Mouse (Mus musculus) lung, embryonic 16.5 days (tissue): Measurements from ENCODE around the gene Myh4. TPM values are rescaled to one million over a fixed set of nuclear protein-coding genes. Genes with fewer than 3 reads are reported as not detected.

Experiments
- ATAC-seq: fragments of 200-750 bp; cut with Nextera tagmentation; 2 replicates; pipeline ENCODE4 v1.8.0; 2017; ENCODE audit warnings: low read depth, mild to moderate bottlenecking, moderate library complexity
- H3K27ac ChIP-seq: fragments of 300-500 bp; sonication (generic); 2 replicates; pipeline ENCODE4 v1.5.1; 2014; ENCODE audit warnings: mild to moderate bottlenecking, control low read depth, low read length
- H3K27me3 ChIP-seq: fragments of 300-500 bp; sonication (generic); 2 replicates; pipeline ENCODE4 v1.6.1; 2014; ENCODE audit warnings: low read depth, low read length, mixed read lengths; ENCODE audit not compliant: control insufficient read depth, insufficient read depth
- H3K36me3 ChIP-seq: fragments of 300-500 bp; sonication (generic); 2 replicates; pipeline ENCODE4 v1.6.1; 2014; ENCODE audit warnings: low read length; ENCODE audit not compliant: control insufficient read depth, insufficient read depth
- H3K4me1 ChIP-seq: fragments of 300-500 bp; sonication (generic); replicated peaks from 2 replicates; pipeline ENCODE4 v1.6.1; 2014; ENCODE audit warnings: low read length, mixed read lengths; ENCODE audit not compliant: control insufficient read depth, insufficient read depth
- H3K4me2 ChIP-seq: fragments of 300-500 bp; sonication (generic); 2 replicates; pipeline ENCODE4 v1.6.1; 2014; ENCODE audit warnings: low read depth, low read length, control low read depth
- H3K4me3 ChIP-seq: fragments of 300-500 bp; sonication (generic); 2 replicates; pipeline ENCODE4 v1.5.1; 2014; ENCODE audit warnings: mild to moderate bottlenecking, low read length, control low read depth
- H3K9ac ChIP-seq: fragments of 300-500 bp; sonication (generic); 2 replicates; pipeline ENCODE4 v1.6.1; 2014; ENCODE audit warnings: low read length, control low read depth
- H3K9me3 ChIP-seq: fragments of 300-500 bp; sonication (generic); 2 replicates; pipeline ENCODE4 v1.6.1; 2016; ENCODE audit warnings: low read length; ENCODE audit not compliant: control insufficient read depth
- WGBS: fragments of 180-500 bp; shearing (Covaris S2); extraction: QIAGEN DNeasy Blood & Tissue Kit; methylation state at CpG from one replicate; pipeline ENCODE4 v1.1.7; 2014; 5-methylcytosine and 5-hydroxymethylcytosine counted together
- polyA plus RNA-seq: library from polyadenylated mRNA; unstranded; fragments of >200 nt; fragmentation: Nextera tagmentation; extraction: Ambion mirVana; gene quantifications from 2 replicates; pipeline ENCODE4 v1.2.1, GENCODE M21; 2015

The Myh4 gene
- polyA plus RNA-seq, 1 experiment from 2014 or later = not detected

- Histone ChIP-seq H3K36me3 (no peaks in the 10 kb centered on the region), H3K9ac (no peak overlapping the region), H3K9me3 (no peaks in the 10 kb centered on the region), H3K27ac (no peak overlapping the region), H3K27me3 (no peaks in the 10 kb centered on the region), H3K4me1 (no peaks in the 10 kb centered on the region), H3K4me3 (no peak overlapping the region), H3K4me2 (no peak overlapping the region)
- 67% methylated on average over 5 of the region's 5 CpGs for WGBS
- ATAC-seq = no peak
Measured at GRCm38 (mm10) chr11:67229166-67229565, 8.7 kb upstream of the Myh4 start.

- no peak for ATAC-seq
Measured at GRCm38 (mm10) chr11:67229946-67230345, 7.9 kb upstream of the Myh4 start.

GRCm38 (mm10) chr11:67235639-67236358 lies 2.0 kb upstream of the Myh4 start:
- no peaks in the 10 kb centered on the region for H3K27me3 ChIP-seq
- no peak overlapping the region for H3K9ac ChIP-seq
- H3K9me3 ChIP-seq = no peaks in the 10 kb centered on the region
- H3K4me2 ChIP-seq = no peak overlapping the region
- no peaks in the 10 kb centered on the region for H3K4me1 ChIP-seq
- no peak overlapping the region for H3K27ac ChIP-seq
- no peak overlapping the region for H3K4me3 ChIP-seq
- 56% methylated on average over 5 of the region's 5 CpGs for WGBS
- H3K36me3 ChIP-seq = no peaks in the 10 kb centered on the region
- ATAC-seq = no peak

More at GRCm38 (mm10) chr11:67229946-67230345, 7.9 kb upstream of the Myh4 start:
- no peak overlapping the region for H3K27ac ChIP-seq
- H3K9ac ChIP-seq = no peak overlapping the region
- no peaks in the 10 kb centered on the region for H3K36me3 ChIP-seq
- no peaks in the 10 kb centered on the region for H3K27me3 ChIP-seq
- 65% methylated on average over 2 of the region's 2 CpGs for WGBS
- no peaks in the 10 kb centered on the region for H3K9me3 ChIP-seq
- H3K4me2 ChIP-seq = no peak overlapping the region
- H3K4me1 ChIP-seq = no peaks in the 10 kb centered on the region
- no peak overlapping the region for H3K4me3 ChIP-seq

- no peaks in the 10 kb centered on the region for H3K9me3 ChIP-seq
- WGBS = 78% methylated on average over 9 of the region's 9 CpGs
- H3K36me3 ChIP-seq = no peaks in the 10 kb centered on the region
- no peak for ATAC-seq
- no peak overlapping the region for H3K4me2 ChIP-seq
- H3K27ac ChIP-seq = no peak overlapping the region
- no peak overlapping the region for H3K4me3 ChIP-seq
- H3K27me3 ChIP-seq = no peaks in the 10 kb centered on the region
- H3K9ac ChIP-seq = no peak overlapping the region
- no peaks in the 10 kb centered on the region for H3K4me1 ChIP-seq
Measured at GRCm38 (mm10) chr11:67236799-67237198, 1.0 kb upstream of the Myh4 start.

- Histone ChIP-seq H3K27ac (no peak overlapping the region), H3K4me1 (no peaks in the 10 kb centered on the region), H3K4me2 (no peak overlapping the region), H3K4me3 (no peak overlapping the region), H3K9ac (no peak overlapping the region), H3K27me3 (no peaks in the 10 kb centered on the region), H3K36me3 (no peaks in the 10 kb centered on the region), H3K9me3 (no peaks in the 10 kb centered on the region)
- ATAC-seq = no peak
- 74% methylated on average over 6 of the region's 6 CpGs for WGBS
Measured at GRCm38 (mm10) chr11:67241051-67241450, 3.2 kb downstream of the Myh4 start.

GRCm38 (mm10) chr11:67253691-67254090 lies 15.9 kb downstream of the Myh4 start:
- Histone ChIP-seq H3K4me2 (no peak overlapping the region), H3K27ac (no peak overlapping the region), H3K4me3 (no peak overlapping the region), H3K9ac (no peak overlapping the region), H3K4me1 (no peaks in the 10 kb centered on the region), H3K27me3 (no peaks in the 10 kb centered on the region), H3K36me3 (no peaks in the 10 kb centered on the region), H3K9me3 (no peaks in the 10 kb centered on the region)
- ATAC-seq = no peak
- 90% methylated on average over 4 of the region's 4 CpGs for WGBS

GRCm38 (mm10) chr11:67257048-67257447 lies 19.2 kb downstream of the Myh4 start:
- no peak overlapping the region for H3K9ac ChIP-seq
- H3K36me3 ChIP-seq = no peaks in the 10 kb centered on the region
- H3K27me3 ChIP-seq = no peaks in the 10 kb centered on the region
- no peak overlapping the region for H3K27ac ChIP-seq
- WGBS = 72% methylated on average over 7 of the region's 7 CpGs
- H3K4me3 ChIP-seq = no peak overlapping the region
- H3K9me3 ChIP-seq = no peaks in the 10 kb centered on the region
- ATAC-seq = no peak
- no peaks in the 10 kb centered on the region for H3K4me1 ChIP-seq
- H3K4me2 ChIP-seq = no peak overlapping the region

GRCm38 (mm10) chr11:67260956-67261355 lies 23.1 kb downstream of the Myh4 start:
- Histone ChIP-seq H3K27me3 (no peaks in the 10 kb centered on the region), H3K9me3 (no peaks in the 10 kb centered on the region), H3K4me3 (no peak overlapping the region), H3K27ac (no peak overlapping the region), H3K4me1 (no peaks in the 10 kb centered on the region), H3K36me3 (no peaks in the 10 kb centered on the region), H3K4me2 (no peak overlapping the region), H3K9ac (no peak overlapping the region)
- WGBS = 74% methylated on average over 6 of the region's 6 CpGs
- ATAC-seq = no peak

- no peak within 1 kb of the TSS for H3K4me2 ChIP-seq
- H3K4me3 ChIP-seq = no peak within 1 kb of the TSS
- H3K27ac ChIP-seq = no peak within 1 kb of the TSS
- no peaks in the 10 kb centered on the region for H3K9me3 ChIP-seq
- 58% methylated on average over 10 of the region's 10 CpGs for WGBS
- H3K36me3 ChIP-seq = no peaks in the 10 kb centered on the region
- no peaks in the 10 kb centered on the region; the same call in 1 of the 2 replicates for H3K4me1 ChIP-seq
- no peak within 1 kb of the TSS for H3K9ac ChIP-seq
- no peaks in the 10 kb centered on the region for H3K27me3 ChIP-seq
- no peak for ATAC-seq
Measured at GRCm38 (mm10) chr11:67276601-67277174, 38.9 kb downstream of the Myh4 start, which contains the start of gene Myh8. Gene Myh8 (plus strand): TSS chr11:67277124.
